In genomic region chr2:52602228-52602627, GRCm38 (mm10) we compare ENCODE assay signal across 14 mouse cellular contexts.
DNase-seq lines count a peak whose midpoint lies in the region; ATAC-seq lines count a peak whose summit lies in the region.
"Had no signal": no experiment of that assay in that cellular context is flagged by ENCODE, and none has a peak within 500 bp of the region (broad histone marks: within the 10 kb centered on the region; RNA-seq: fewer than 3 reads in every experiment).

No protein-coding gene starts in this region.

- no peaks in the 10 kb centered on the region for H3K9me3 ChIP-seq in heart, embryonic 10.5 days
- no peaks in the 10 kb centered on the region for H3K9me3 ChIP-seq in midbrain, embryonic 11.5 days (ENCODE audit: control insufficient read depth, low read length)
- no peaks in the 10 kb centered on the region for H3K9me3 ChIP-seq in midbrain, embryonic 16.5 days (replicated peaks; ENCODE audit: control insufficient read depth, low read length, poor library complexity, severe bottlenecking)
- H3K9me3 ChIP-seq: lung, embryonic 15.5 days; neural tube, embryonic 15.5 days had no signal

- no peak overlapping the region for H3K4me3 ChIP-seq in heart, embryonic 10.5 days
- H3K4me3 ChIP-seq in midbrain, embryonic 11.5 days (ENCODE audit: low read depth, low read length) = no peak overlapping the region
- H3K4me3 ChIP-seq in midbrain, embryonic 16.5 days (ENCODE audit: low read depth, low read length) = no peak overlapping the region
- H3K4me3 ChIP-seq: lung, embryonic 15.5 days; neural tube, embryonic 15.5 days had no signal

- H3K4me1 ChIP-seq in heart, embryonic 10.5 days = no peaks in the 10 kb centered on the region
- H3K4me1 ChIP-seq in midbrain, embryonic 11.5 days (ENCODE audit: control insufficient read depth, insufficient read depth, low read length) = no peaks in the 10 kb centered on the region
- H3K4me1 ChIP-seq in midbrain, embryonic 16.5 days (ENCODE audit: control insufficient read depth, insufficient read depth, low read length) = no peaks in the 10 kb centered on the region
- H3K4me1 ChIP-seq: neural tube, embryonic 15.5 days had no signal

- no peaks in the 10 kb centered on the region for H3K27me3 ChIP-seq in heart, embryonic 10.5 days (ENCODE audit: insufficient read depth, poor library complexity, severe bottlenecking)
- H3K27me3 ChIP-seq in midbrain, embryonic 11.5 days (ENCODE audit: control insufficient read depth, insufficient read depth, low read length) = no peaks in the 10 kb centered on the region
- no peaks in the 10 kb centered on the region for H3K27me3 ChIP-seq in midbrain, embryonic 16.5 days (ENCODE audit: control insufficient read depth, insufficient read depth, low read depth, low read length)
- H3K27me3 ChIP-seq: lung, embryonic 15.5 days; neural tube, embryonic 15.5 days had no signal

- no peak overlapping the region for H3K4me2 ChIP-seq in midbrain, embryonic 11.5 days
- H3K4me2 ChIP-seq in midbrain, embryonic 16.5 days (ENCODE audit: low read length) = no peak overlapping the region
- H3K4me2 ChIP-seq: lung, embryonic 15.5 days; neural tube, embryonic 15.5 days had no signal

- peak; percentile 67 for ATAC-seq in common myeloid progenitor, adult 5-6 weeks (replicated peaks; ENCODE audit: low read depth, poor library complexity, severe bottlenecking)
- ATAC-seq in midbrain, embryonic 11.5 days (ENCODE audit: low FRiP score) = no peak
- ATAC-seq in midbrain, embryonic 16.5 days = no peak
- ATAC-seq: forebrain, embryonic 16.5 days had no signal

- H3K27ac ChIP-seq in heart, embryonic 10.5 days = no peak overlapping the region
- no peak overlapping the region for H3K27ac ChIP-seq in midbrain, embryonic 11.5 days (ENCODE audit: low read depth, low read length)
- no peak overlapping the region for H3K27ac ChIP-seq in midbrain, embryonic 16.5 days (ENCODE audit: low read length)
- H3K27ac ChIP-seq: lung, embryonic 15.5 days; neural tube, embryonic 15.5 days had no signal

- 92% methylated on average over 2 of the region's 2 CpGs for WGBS in heart, embryonic 10.5 days
- WGBS in midbrain, embryonic 11.5 days = 94% methylated on average over 2 of the region's 2 CpGs
- WGBS in midbrain, embryonic 16.5 days = 93% methylated on average over 2 of the region's 2 CpGs

- DNase-seq in heart, adult 9 months (ENCODE audit: low spot score in 2 of 2) = peak; percentile 51 to 55
- DNase-seq in heart, embryonic 10.5 days (ENCODE audit: low spot score) = no peak
- DNase-seq in 3T3-L1 (ENCODE audit: low read depth, low spot score) = peak; percentile 28
- peak; percentile 28 for DNase-seq in lung, postnatal 10 days
- DNase-seq in midbrain, embryonic 11.5 days (ENCODE audit: low spot score, missing footprints) = no peak
- no peak for DNase-seq in right cerebral cortex, postnatal 10 days (ENCODE audit: low spot score in 2 of 2)
- DNase-seq: adrenal gland, adult 2 months; cerebellum, adult 9-11 months; thymus, postnatal 36 days had no signal

- H3K36me3 ChIP-seq in heart, embryonic 10.5 days = no peaks in the 10 kb centered on the region
- H3K36me3 ChIP-seq in midbrain, embryonic 11.5 days (ENCODE audit: control insufficient read depth, insufficient read depth, low read length) = no peaks in the 10 kb centered on the region
- H3K36me3 ChIP-seq in midbrain, embryonic 16.5 days (ENCODE audit: control insufficient read depth, insufficient read depth, low read length) = no peaks in the 10 kb centered on the region
- H3K36me3 ChIP-seq: lung, embryonic 15.5 days; neural tube, embryonic 15.5 days had no signal

- H3K9ac ChIP-seq in midbrain, embryonic 11.5 days (ENCODE audit: low read length) = no peak overlapping the region
- no peak overlapping the region for H3K9ac ChIP-seq in midbrain, embryonic 16.5 days (ENCODE audit: low read depth, low read length)
- H3K9ac ChIP-seq: lung, embryonic 15.5 days; neural tube, embryonic 15.5 days had no signal

Comparison
In these comparisons a context has a peak if more than half of its experiments do, and no peak if none do; other contexts are left out.
1. DNase-seq: peak in heart, adult 9 months (2 of 2), 3T3-L1 (single experiment) and lung, postnatal 10 days (single experiment); none in heart, embryonic 10.5 days (single experiment), midbrain, embryonic 11.5 days (single experiment) and right cerebral cortex, postnatal 10 days (0 of 2).